Mouse (Mus musculus): ENCODE results near the gene Tnfrsf25. TPM values are rescaled to one million over a fixed set of nuclear protein-coding genes. Genes with fewer than 3 reads are reported as not detected.

Tnfrsf25 gene
- total and polyA plus RNA-seq, 3 experiments: not detected

DNA sequence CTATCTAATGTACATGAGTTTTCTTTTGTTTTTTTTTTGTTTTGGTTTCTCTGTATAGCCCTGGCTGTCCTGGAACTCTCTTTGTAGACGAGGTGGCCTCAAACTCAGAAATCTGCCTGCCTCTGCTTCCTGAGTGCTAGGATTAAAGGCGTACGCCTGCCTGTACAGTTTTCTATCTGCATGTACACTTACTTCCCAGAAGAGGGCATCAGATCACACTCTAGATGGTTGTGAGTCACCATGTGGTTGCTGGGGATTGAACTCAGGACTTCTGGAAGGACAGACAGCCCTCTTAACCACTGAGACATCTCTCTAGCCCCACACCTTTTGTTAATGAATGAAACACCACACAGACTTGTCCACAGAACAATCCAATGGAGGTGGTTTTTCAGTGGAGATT is 36.5 kb upstream of the Tnfrsf25 start:
- no peak overlapping the region for H3K4me3 ChIP-seq (ENCODE audit: low read depth, low read length)
- H3K27me3 ChIP-seq (ENCODE audit: insufficient read depth, low read length): peaks cover 42% of the 10 kb centered on the region
- H3K4me1 ChIP-seq (ENCODE audit: insufficient read depth, low read depth, low read length): no peaks in the 10 kb centered on the region
- DNase-seq (ENCODE audit: low spot score) (no peak), ATAC-seq (ENCODE audit: extremely low read depth, insufficient number of reproducible peaks, low FRiP score, poor library complexity, severe bottlenecking) (no peak; the same call in 1 of the 2 replicates)
- H3K9me3 ChIP-seq (replicated peaks): no peaks in the 10 kb centered on the region
- H3K36me3 ChIP-seq (replicated peaks): no peaks in the 10 kb centered on the region
- TF ChIP-seq CTCF (IDR thresholded peaks at IDR 0.05; ENCODE audit: low read depth, low read length) (no peak), GATA2 (IDR thresholded peaks at IDR 0.05; ENCODE audit: borderline replicate concordance, low read depth, low read length) (no peak)

DNA sequence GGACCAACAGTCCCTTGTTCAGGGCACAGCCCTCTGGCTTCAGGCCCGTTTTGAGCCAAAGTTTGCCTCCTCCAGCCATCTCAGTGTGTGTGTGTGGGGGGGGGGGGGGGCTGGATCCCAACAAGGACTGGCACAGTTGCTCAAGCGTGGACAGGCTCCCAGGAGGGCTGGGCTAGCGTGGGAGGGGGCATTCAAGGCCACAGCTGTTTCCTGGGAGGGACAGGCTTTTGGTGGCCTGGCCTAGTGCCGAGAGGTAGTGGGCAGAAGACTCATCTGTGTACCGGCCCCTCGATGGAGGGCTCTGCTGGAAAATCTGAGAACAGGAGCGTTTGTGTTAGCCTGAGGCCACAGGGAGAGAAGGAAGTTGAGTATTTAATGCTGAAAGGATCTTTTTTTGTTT is 35.8 kb upstream of the Tnfrsf25 start:
- no peaks in the 10 kb centered on the region for H3K9me3 ChIP-seq (replicated peaks)
- H3K27me3 ChIP-seq (ENCODE audit: insufficient read depth, low read length): peaks cover 45% of the 10 kb centered on the region
- no peaks in the 10 kb centered on the region for H3K36me3 ChIP-seq (replicated peaks)
- ATAC-seq (ENCODE audit: extremely low read depth, insufficient number of reproducible peaks, low FRiP score, poor library complexity, severe bottlenecking): no peak
- TF ChIP-seq TAL1 (conservative IDR thresholded peaks at IDR 0.05; ENCODE audit: low read depth, low read length) (no peak), CTCF (IDR thresholded peaks at IDR 0.05; ENCODE audit: low read depth, low read length) (no peak), GATA1 (IDR thresholded peaks at IDR 0.05; ENCODE audit: borderline replicate concordance, low read length) (no peak), POLR2AphosphoS5 (IDR thresholded peaks at IDR 0.05; ENCODE audit: insufficient replicate concordance, low read depth, low read length) (no peak), GATA2 (IDR thresholded peaks at IDR 0.05; ENCODE audit: borderline replicate concordance, low read depth, low read length) (no peak)
- DNase-seq (ENCODE audit: low spot score): no peak
- no peak overlapping the region for H3K4me3 ChIP-seq (ENCODE audit: low read depth, low read length)
- no peaks in the 10 kb centered on the region for H3K4me1 ChIP-seq (ENCODE audit: insufficient read depth, low read depth, low read length)

DNA sequence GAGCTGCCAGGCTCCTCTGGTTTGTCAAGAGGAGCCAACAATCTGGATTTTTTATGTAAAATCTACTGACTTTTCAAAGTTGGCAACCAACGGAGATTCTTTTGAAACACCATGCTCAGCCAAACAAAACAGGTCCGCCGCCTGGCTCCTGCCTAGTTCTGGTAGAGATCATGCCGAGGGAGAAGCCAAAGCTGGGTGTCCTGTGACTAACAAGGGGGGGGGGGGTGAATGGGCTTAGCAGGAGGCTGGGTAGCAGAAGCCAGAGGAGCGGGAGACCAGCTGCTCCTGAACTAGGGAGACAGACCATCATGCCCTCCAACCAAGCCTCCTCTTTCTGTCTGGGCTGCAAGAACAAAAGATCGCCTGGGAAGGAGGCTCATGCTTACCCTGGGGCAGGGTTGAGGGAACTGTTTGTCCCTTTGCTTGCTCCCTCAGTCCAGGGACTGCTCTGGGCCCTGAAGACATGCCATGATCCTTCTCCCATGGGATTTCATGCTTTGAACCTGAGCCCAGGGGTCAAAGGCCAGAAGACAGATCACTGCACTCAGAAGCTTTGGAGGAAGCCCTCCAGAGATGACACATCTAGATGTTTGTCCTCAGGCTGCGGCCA is 32.0 kb upstream of the Tnfrsf25 start:
- peaks cover 20% of the 10 kb centered on the region for H3K4me1 ChIP-seq (ENCODE audit: insufficient read depth, low read depth, low read length)
- H3K27me3 ChIP-seq (ENCODE audit: insufficient read depth, low read length): peaks cover 49% of the 10 kb centered on the region

DNA sequence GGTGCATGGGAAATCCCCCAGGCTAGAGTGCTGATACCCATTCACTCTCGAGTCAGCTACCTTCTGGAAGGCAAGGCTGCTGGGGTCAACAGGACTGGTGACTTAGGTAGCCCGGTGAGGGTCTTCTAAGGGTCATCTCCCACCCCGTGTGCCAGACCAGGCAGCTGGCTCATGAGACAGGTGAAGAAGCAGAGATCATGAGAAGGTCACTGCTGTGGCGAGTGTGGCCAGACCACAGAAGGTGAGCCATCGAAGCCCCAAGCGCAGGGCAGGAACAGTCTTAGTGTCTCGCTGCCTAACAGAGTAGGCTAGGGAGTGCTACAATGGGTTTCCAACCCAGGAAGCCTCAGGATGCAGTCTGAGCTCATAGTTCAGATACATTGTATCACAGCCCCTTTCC is 31.1 kb upstream of the Tnfrsf25 start:
- Histone ChIP-seq H3K36me3 (replicated peaks) (no peaks in the 10 kb centered on the region), H3K27me3 (ENCODE audit: insufficient read depth, low read length) (peaks cover 53% of the 10 kb centered on the region), H3K9me3 (replicated peaks) (no peaks in the 10 kb centered on the region; the same call in 1 of the 2 replicates), H3K4me3 (ENCODE audit: low read depth, low read length) (no peak overlapping the region), H3K4me1 (ENCODE audit: insufficient read depth, low read depth, low read length) (peaks cover 20% of the 10 kb centered on the region)
- no peak for DNase-seq (ENCODE audit: low spot score)
- TF ChIP-seq POLR2AphosphoS5 (IDR thresholded peaks at IDR 0.05; ENCODE audit: insufficient replicate concordance, low read depth, low read length): no peak
- no peak for ATAC-seq (ENCODE audit: extremely low read depth, insufficient number of reproducible peaks, low FRiP score, poor library complexity, severe bottlenecking)

More for the DNA sequence above, 32.0 kb upstream of the Tnfrsf25 start:
- no peak for ATAC-seq (ENCODE audit: extremely low read depth, insufficient number of reproducible peaks, low FRiP score, poor library complexity, severe bottlenecking)
- Histone ChIP-seq H3K4me3 (ENCODE audit: low read depth, low read length) (no peak overlapping the region), H3K9me3 (replicated peaks) (no peaks in the 10 kb centered on the region; the same call in 1 of the 2 replicates), H3K36me3 (replicated peaks) (no peaks in the 10 kb centered on the region)
- no peak for TF ChIP-seq GATA2 (IDR thresholded peaks at IDR 0.05; ENCODE audit: borderline replicate concordance, low read depth, low read length)
- TF ChIP-seq GATA1 (IDR thresholded peaks at IDR 0.05; ENCODE audit: borderline replicate concordance, low read length): no peak
- no peak for TF ChIP-seq TAL1 (conservative IDR thresholded peaks at IDR 0.05; ENCODE audit: low read depth, low read length)
- DNase-seq (ENCODE audit: low spot score): no peak

DNA sequence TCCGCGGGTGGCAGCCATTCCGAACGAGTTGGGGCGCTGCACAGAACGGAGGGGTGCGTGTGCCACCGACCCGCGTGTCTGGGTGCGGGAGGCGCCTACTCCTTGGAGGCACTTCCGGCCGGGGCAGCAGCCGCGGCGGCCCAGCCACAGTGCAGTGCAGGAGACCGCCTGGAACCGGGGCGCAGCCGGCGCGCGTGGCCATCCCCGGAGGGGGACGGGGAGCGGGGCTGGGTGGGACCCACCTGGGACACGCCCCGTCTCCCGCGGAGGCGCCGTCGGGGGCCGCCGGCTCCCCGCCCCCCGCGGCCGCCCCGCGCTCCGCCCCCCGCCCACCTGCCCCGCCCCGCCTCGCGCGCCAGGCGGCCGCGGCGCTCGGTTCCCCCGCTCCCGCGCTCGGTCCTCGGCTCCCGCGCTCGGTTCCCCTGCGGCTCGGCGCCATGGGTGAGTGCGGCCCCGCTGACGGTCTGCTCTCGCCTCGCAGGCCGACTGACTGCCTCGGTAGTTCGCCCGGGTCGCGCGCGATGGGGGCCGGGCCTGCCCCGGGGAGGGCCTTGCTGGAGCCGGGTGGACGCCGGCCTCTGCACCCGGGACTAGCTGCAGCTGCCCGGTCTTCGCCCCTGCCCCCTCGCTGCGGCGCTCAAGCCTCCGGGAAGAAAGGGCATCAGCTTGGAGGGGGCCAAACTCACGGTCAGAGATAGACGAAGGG is 29.1 kb upstream of the Tnfrsf25 start:
- TF ChIP-seq TAL1 (conservative IDR thresholded peaks at IDR 0.05; ENCODE audit: low read depth, low read length) (no peak), POLR2AphosphoS5 (IDR thresholded peaks at IDR 0.05; ENCODE audit: insufficient replicate concordance, low read depth, low read length) (no peak), GATA2 (IDR thresholded peaks at IDR 0.05; ENCODE audit: borderline replicate concordance, low read depth, low read length) (no peak), CTCF (IDR thresholded peaks at IDR 0.05; ENCODE audit: low read depth, low read length) (no peak)
- H3K36me3 ChIP-seq (replicated peaks): no peaks in the 10 kb centered on the region
- no peaks in the 10 kb centered on the region; the same call in 1 of the 2 replicates for H3K9me3 ChIP-seq (replicated peaks)
- peaks cover 23% of the 10 kb centered on the region for H3K4me1 ChIP-seq (ENCODE audit: insufficient read depth, low read depth, low read length)
- DNase-seq (ENCODE audit: low spot score) (peak; percentile 79), ATAC-seq (ENCODE audit: extremely low read depth, insufficient number of reproducible peaks, low FRiP score, poor library complexity, severe bottlenecking) (peak; percentile 17; the same call in 1 of the 2 replicates)
- H3K27me3 ChIP-seq (ENCODE audit: insufficient read depth, low read length): peaks cover 53% of the 10 kb centered on the region
- H3K4me3 ChIP-seq (ENCODE audit: low read depth, low read length): peak overlapping the region; percentile 74

DNA sequence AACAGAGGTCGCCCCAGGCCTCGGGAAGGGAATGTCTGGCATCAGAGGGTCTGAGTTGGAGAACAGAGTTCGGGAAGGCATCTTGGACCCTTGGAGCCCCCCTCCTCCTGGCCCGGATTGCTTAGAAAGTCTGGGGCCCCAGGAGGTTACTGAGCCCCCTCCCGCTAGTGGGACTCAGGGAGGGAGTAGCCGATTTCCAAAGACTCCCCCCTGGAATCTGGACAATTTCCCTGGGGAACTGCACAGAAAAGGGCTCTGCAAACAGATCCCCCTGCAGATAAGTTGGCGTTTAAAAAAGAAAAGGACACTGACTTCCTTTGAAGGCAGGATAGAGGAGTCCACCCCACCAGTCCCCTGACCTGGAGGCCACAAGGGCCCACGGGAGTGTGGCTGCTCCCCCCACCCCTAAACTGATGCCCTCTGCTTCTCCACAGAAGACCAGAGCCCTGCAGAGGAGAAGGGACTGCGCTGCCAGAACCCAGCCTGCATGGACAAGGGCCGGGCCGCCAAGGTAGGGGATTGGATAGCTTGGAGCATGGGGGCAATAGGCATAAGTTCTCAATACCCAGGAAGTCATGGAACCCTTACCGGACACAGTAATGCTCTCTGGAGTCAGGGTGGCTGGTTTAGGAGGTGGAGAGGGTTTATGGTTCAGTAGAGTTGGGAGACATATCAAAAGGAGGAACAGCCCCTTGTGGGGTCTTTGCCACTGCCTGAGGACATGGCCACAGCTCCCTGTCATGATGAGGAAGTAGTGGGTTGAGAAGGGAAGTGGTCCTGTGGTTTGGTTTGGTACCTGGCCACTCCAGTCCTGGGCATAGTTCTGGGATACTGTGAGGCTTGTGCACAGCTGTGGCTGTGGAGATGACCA is 28.3 kb upstream of the Tnfrsf25 start:
- TF ChIP-seq TAL1 (conservative IDR thresholded peaks at IDR 0.05; ENCODE audit: low read depth, low read length): no peak
- no peak for TF ChIP-seq GATA2 (IDR thresholded peaks at IDR 0.05; ENCODE audit: borderline replicate concordance, low read depth, low read length)
- TF ChIP-seq POLR2AphosphoS5 (IDR thresholded peaks at IDR 0.05; ENCODE audit: insufficient replicate concordance, low read depth, low read length): no peak
- no peak for TF ChIP-seq GATA1 (IDR thresholded peaks at IDR 0.05; ENCODE audit: borderline replicate concordance, low read length)
- no peak for TF ChIP-seq CTCF (IDR thresholded peaks at IDR 0.05; ENCODE audit: low read depth, low read length)
- peaks cover 53% of the 10 kb centered on the region for H3K27me3 ChIP-seq (ENCODE audit: insufficient read depth, low read length)
- H3K36me3 ChIP-seq (replicated peaks): no peaks in the 10 kb centered on the region
- peak overlapping the region; percentile 74 for H3K4me3 ChIP-seq (ENCODE audit: low read depth, low read length)
- DNase-seq (ENCODE audit: low spot score) (no peak), ATAC-seq (ENCODE audit: extremely low read depth, insufficient number of reproducible peaks, low FRiP score, poor library complexity, severe bottlenecking) (no peak)
- peaks cover 27% of the 10 kb centered on the region for H3K4me1 ChIP-seq (ENCODE audit: insufficient read depth, low read depth, low read length)
- H3K9me3 ChIP-seq (replicated peaks): no peaks in the 10 kb centered on the region; the same call in 1 of the 2 replicates
